Mouse (Mus musculus): Measurements from ENCODE around the gene BC028528.
"Not testable (repeated sequence)": the region's sequence is repeated elsewhere in the genome, so short reads cannot be mapped to it uniquely, and the experiment has no call there.

The BC028528 gene

DNA sequence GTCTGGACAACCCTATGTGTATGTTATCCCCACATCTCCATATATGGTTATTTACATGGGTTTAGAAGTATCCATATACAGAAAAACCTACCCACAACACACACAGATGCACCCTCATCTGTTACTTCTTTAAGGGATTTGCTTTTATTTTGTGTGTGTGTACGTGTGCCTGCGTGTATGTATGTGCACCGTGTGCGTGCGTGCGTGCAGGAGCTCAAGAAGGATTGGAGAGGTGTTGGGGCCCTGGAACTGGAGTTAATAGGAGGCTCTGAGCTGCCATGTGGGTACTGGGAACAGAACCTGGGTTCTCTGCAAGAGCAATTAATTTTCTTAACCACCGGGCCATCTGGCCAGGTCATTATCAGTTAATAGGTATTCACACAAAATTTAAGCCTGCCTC is 19.8 kb downstream of the BC028528 start:
- DNase-seq = no peak

DNA sequence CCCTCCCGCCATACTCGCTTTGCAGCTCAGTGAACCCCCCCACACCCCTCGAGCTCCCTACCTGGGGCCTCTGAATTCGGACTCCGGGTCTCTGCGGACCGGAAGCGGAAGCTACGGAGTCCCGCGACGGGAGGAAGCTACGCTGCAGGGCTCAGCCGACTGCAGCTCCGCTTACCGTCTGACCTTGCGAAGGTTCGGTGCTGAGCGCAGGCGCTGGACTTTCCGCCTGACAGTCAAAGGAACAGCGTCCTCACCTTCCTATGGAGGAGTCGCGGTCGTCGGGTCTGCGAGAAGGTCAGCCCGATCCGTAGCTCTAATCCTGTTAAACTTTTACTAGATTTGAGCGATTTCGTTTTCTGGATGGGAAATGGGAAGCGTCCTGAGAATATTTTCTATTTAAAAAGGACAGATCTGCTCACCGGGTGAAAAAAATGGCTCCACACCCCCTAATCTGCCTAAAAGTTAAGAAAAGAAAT is 20.4 kb downstream of the BC028528 start, which contains the start of gene Mrps21:
Gene Mrps21 (minus strand): TSS at position 128 of the 476 bp plus-strand sequence.
- peak; percentile 81 for DNase-seq

DNA sequence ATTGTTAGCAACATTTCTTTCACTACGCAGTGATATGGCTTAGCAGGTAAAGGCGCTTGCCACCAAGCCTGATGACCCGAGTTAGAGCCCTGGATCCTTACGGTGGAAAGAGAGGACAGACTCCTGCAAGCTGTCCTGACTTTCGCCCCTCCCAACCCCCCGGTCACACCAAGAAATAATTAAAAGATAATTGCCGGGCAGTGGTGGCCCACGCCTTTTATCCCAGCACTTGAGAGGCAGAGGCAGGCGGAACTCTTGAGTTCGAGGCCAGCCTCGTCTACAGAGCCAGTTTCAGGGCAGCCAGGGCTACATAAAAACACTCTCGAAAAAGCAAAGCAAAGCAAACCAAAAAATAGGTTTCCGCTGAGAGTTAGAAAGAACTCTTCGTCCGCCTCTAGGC is 20.8 kb downstream of the BC028528 start:
- no peak for DNase-seq

DNA sequence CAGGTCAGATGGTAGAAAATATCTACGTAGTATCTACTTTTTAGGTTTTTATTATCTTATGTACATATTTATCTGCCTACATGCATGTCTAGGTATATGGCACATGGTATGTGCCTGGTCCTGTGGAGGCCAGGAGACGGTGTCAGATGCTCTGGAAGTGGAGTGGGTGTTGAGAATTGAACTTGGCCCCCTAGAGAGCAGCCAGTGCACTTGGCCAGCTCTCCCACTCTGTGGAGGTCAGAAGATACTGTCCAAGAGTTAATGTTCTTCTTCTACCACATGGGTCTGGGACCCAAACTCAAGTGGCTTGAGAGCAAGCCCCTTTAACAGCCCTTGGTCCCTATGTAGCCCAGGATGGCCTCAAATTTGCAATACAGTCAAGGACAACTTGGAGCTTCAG is 24.4 kb downstream of the BC028528 start:
- DNase-seq = no peak

DNA sequence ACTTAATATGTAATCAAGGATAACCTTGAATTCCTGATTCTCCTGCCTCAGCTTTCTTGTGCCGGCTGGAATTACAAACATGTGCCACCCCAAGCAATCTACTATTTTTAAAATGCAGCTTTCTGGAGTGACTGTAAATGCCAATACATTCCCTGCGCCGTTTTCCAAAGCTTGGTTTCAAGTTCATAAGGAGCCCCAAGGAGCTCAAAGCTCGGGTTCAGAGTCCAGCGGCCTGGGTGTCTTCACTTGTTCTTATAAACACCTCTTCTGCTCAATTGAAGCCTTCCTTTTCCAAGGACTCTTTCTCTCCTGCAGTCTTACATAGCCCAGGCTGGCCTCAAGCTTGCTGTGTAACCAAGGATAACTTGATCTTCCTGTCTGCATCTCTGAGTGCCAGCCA is 25.7 kb downstream of the BC028528 start:
- no peak for DNase-seq

DNA sequence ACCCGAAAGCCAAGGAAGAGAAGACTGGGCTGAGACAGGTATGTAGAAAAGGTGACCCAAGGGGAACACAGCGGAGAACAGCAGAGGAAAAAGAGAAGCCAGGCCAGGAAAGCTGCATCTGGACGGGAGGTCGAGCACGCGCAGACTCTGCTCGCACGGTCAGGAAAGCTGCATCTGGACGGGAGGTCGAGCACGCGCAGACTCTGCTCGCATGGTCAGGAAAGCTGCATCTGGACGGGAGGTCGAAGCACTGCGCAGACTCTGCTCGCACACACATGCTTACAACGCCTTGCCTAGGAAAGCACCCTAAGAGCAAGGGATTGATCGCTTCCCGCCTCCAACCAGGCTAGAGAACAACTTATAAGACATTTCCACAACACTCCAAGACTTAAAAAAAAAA is 26.2 kb downstream of the BC028528 start:
- DNase-seq = no peak

DNA sequence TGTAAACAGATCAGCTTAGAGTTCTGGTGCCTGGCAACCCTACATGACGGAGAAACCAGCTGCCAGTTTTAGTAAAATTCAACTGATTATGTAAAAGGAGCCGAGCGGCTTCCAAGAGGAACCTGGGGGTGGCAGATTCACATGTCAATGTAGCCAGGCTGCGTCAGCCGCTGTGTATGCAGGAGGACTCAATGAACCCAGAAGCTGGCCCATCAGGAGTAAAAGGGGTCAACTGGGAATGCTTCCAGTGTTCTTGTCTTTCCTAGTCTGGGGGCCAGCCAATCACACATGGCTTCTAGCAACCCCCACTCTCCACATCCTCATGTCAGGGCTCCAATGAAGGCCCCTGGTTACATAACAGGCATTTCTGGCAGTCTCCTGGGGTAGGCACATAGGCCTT is 26.8 kb downstream of the BC028528 start:
- peak; percentile 47 for DNase-seq

DNA sequence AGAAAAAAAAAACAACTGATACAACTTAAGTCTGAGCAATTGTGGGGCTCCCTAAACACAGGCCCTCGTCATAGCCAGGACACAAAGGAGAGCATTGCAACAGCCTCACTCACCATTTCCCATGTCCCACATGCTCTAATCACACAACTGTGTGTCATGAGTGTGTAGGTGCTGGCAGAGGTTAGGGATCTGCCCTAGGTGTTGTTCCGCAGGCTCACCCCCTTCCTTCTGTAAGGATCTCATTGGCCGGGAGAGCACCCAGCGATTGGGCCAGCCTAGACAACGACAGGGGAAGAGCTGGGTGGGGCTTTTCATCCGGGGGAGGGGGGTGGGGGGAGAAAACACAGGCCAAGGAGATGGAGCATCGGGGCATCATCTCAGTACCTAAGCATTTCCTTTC is 28.2 kb downstream of the BC028528 start:
- DNase-seq = no peak

DNA sequence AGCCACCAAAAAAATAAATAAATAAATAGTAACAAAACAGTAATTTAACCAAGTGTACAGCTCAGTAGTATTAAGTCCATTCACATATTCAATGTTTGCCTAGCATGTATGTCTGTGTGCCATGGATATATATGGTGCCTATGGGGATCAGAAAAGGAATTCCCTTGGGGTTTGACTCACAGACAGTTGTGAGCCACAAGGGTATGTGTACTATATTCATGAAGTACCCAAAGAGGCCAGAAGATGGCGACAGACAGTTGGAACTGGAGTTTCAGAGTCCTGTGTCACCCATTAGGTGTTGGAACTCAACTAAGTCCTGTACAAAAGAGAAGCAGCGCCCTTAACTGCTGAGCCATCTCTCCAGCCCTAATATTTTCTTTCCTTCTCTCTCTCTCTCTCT is 30.0 kb downstream of the BC028528 start:
- DNase-seq = peak; percentile 41

DNA sequence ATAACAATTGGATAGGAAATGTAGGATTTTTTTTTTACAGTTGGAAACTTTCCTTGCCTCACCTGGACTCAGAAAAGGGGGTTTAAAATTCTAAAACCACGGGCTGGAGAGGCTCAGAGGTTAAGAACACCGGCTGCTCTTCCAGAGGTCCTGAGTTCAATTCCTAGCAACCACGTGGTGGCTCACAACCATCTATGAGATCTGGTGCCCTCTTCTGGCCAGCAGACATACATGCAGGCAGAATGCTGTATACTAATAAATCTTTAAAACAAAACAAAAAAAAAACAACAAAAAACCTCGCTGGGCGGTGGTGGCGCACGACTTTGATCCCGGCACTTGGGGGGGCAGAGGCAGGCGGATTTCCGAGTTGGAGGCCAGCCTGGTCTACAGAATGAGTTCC is 30.6 kb downstream of the BC028528 start:
- DNase-seq = no peak

DNA sequence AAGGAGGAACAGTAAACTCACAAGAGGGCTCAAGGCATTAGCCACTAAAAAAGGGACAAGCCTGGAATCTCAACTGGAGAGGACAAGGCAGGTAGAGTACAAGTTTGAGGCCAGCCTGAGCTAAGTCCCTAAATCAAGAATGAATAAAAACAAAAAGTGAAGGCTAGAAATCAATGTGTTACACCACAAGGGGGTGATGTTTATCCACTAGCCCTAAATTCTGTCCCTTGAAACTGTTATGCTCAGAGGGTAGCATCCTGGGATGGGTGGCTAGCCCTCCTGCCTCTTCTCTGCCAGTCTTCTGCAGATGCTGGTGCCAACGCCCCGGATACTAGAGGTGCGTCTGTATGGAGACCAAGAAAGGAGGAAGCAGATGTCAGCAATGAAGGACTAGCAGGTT is 31.5 kb downstream of the BC028528 start:
- no peak for DNase-seq

DNA sequence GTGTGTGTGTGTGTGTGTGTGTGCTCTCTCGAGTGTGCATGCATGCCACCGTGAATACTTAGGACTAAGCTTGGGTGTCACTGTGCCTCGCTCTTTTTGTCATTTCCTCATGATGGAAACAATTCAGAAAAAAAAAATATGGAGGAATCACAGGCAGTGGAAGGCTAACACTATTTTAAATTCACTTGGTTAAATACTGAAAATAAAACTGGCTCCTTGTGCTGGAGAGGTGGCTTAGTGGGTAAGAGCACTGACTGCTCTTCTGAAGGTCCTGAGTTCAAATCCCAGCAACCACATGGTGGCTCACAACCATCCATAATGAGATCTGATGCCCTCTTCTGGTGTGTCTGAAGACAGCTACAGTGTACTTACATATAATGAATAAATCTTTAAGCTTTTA is 33.5 kb downstream of the BC028528 start:
- not testable (repeated sequence) for DNase-seq

DNA sequence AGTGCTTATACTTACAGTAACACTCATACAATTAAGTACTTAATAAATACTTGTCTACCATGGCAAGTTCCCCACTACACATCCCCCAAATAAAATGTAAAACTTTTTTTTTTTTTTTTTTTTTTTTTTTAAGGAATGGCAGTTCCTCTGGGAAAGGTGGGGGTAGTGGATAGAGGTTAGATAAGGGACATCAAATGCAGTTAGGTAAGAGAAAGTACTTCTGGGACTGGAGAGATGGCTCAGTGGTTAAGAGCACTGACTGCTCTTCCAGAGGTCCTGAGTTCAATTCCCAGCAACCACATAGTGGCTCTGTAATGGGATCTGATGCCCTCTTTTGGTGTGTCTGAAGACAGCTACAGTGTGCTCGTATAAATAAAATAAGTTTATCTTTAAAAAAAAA is 34.8 kb downstream of the BC028528 start:
- not testable (repeated sequence) for DNase-seq

DNA sequence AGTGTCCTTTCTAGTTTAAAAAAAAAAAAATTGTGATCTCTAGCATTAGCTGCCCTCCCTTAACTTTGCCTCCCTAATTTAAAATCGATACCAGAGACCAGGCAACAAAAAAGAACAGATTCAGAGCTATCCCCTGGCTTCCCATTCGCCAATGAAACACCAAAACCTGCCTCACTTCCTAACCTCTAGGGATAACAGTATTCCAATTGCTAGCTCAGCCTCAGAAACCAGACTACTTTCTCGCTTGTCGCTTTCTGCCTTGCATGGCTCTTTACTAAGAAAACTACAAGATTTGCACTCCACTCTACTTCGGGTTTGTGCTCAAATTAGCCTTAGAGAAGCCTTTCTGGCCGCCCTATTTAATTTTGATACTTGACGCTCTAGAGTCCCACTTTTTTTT is 35.7 kb downstream of the BC028528 start:
- DNase-seq = no peak

DNA sequence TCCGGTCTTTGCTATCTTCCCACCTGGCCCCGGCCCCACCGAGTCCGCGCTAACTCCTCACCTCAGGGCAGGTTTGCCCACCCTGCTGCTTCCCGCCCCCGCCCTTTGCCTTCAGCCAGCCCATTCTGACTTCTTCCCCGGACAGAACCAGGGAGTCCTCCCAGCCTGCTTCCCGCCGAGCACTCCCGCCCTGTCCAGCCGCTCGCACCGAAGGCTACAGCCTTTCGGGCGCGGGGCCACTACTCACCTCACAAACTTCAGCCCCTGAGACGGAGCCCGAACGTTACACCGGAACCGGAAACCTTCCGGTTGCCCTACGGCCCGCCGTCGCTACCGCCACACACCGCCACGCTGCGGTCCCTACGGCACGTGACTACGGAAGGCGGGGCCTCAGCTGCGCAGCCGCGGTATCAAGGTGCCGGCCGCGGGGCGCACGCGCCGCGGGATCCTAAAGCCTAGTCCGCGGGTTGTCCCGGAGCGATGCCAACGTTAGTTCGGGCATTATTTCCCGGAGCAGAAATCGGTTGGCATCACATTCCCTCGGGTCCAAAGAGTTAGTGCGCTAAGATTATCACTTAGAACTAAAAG is 36.2 kb downstream of the BC028528 start, which contains the start of gene Prpf3:
Gene Prpf3 (minus strand): TSS at position 384 of the 588 bp plus-strand sequence.
- peak; percentile 94 for DNase-seq

DNA sequence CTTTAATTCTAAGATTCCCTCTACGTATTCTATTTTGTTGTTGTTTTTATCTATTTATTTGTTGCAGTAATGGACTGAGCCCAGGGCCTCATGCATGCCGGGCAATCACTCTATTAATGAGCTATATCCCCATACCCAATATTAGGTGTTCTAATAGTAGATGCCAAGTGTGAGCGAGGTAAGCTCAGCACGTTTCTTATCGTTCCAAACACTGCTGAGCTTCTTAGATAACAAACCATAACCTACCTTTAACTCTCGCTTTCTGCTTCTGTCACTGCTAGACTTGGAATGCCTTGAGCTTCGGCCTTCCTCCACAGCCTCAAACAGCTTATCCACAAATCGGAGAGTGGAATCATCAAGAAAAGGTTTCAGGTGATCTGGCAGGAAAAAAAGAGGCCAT is 40.5 kb downstream of the BC028528 start:
- no peak for DNase-seq

DNA sequence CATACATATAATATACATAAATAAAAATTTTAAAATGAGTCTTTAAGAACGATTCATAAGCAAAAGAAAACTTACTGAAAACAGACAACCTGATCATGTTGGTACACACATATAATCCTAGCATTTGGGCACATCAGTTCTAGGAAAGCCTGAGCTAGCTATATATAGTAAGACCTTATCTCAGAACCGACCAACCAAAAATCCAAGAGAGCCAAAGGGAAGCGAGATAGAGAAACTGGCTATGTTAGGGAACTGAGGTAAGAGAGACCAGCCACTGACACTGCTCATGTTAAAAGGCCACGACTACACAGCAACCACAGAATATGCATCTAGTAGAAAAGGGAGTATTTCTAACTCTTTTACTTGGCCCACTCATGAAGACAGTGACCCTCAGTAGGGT is 41.2 kb downstream of the BC028528 start:
- DNase-seq = no peak

DNA sequence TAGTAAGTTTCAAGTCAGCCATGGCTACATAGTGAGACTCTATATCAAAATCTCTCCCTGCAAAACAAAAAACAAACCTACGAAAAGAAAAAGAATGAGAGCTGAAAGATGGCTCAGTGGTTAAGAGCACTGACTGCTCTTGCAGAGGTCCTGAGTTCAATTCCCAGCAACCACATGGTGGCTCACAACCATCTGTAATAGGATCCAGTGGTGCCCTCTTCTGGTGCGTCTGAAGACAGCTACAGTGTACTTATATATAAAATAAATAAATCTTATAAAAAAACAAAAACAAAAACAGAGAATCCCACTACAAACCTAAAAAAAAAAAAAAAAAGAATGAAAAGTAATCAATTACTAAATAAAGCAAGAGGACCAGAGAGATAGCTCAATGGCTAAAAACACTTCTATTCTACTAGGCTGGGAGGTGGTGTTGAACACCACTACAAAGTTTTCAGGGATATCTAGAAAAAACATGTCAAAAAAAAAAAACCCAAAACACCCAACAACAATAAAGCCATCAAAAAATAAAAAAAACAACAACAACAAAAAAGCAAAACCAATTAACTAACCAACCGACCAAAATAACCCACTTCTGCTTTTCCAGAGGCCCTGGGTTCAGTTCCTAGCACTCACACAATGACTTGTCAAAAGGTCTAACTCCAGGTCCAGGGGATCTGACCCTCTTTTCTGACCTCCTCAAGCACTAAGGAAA is 49.1 kb downstream of the BC028528 start:
- no peak for DNase-seq

DNA sequence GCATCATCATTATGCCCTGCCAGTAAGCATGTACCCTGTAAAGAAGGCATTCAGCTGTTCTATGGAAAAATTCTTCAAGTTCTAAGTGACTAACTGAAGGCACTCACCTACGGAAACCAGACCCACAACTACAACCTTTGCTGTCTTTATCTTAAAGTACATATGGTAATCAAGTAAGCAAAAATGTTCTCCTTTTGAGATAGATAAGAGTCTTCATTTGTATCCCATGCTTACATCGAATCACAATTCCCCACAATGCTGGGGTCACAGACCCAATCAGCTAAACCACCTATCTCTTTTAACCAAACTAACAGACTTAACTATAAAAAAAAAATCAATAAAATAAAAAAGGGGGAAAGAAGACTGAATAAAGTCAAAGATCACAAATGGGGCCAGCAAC is 52.6 kb downstream of the BC028528 start:
- no peak for DNase-seq
